Mouse (Mus musculus): Measurements from ENCODE around the gene Cd151. TPM values are rescaled to one million over a fixed set of nuclear protein-coding genes. Genes with fewer than 3 reads are reported as not detected.
A peak's percentile ranks its signal among the peaks of the same experiment; 100 is the strongest.

Gene Cd151
- polyA plus RNA-seq (2012; ENCODE audit: insufficient read depth, insufficient read length, low replicate concordance, missing spikeins) = not detected in 2 replicates

DNA sequence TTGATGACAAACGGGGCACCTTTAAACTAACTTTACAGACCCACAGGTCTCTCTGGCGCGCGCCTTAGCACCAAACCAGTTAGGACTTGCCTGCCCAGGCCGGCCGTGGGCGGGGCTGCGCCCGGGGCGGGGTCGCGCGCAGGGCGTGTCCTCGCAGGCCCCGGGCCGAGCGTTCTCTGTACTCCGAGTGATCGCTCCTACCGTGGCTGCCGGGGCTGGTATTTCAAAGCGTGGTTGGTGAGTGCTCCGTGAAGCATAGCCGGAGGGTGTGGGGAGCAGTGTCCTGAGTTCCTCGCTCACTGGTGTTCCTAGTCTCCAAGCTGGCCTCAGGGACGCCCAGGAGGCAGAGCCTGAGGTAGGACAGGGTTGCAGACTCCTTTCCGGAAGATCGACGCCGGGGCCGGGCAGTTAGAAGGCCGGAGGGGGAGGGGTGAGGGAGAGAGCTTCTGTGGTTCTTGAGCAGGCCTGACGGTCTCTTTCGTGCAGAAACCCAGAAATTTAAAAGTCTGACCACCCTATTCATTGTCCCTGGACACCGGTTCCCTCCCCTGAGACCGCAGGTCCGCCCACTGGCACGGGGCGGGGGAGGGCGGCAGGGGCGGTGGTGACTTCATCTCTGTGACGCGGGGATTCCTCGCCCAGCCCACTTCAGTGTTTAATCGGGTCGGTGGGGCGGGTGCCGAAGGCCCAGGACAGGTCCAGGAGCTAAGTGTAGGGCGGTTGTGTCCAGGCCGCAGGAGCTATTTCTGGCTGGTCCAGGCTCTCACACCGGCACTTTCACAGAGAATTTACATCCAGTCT is at the start of gene Cd151:
Gene Cd151, plus strand, starts transcription at position 163 of the 801 bp plus-strand sequence.
- H3K27ac ChIP-seq (ENCODE audit: insufficient read depth, low read depth, low read length) = no peak within 1 kb of the TSS; the same call in 1 of the 2 replicates

DNA sequence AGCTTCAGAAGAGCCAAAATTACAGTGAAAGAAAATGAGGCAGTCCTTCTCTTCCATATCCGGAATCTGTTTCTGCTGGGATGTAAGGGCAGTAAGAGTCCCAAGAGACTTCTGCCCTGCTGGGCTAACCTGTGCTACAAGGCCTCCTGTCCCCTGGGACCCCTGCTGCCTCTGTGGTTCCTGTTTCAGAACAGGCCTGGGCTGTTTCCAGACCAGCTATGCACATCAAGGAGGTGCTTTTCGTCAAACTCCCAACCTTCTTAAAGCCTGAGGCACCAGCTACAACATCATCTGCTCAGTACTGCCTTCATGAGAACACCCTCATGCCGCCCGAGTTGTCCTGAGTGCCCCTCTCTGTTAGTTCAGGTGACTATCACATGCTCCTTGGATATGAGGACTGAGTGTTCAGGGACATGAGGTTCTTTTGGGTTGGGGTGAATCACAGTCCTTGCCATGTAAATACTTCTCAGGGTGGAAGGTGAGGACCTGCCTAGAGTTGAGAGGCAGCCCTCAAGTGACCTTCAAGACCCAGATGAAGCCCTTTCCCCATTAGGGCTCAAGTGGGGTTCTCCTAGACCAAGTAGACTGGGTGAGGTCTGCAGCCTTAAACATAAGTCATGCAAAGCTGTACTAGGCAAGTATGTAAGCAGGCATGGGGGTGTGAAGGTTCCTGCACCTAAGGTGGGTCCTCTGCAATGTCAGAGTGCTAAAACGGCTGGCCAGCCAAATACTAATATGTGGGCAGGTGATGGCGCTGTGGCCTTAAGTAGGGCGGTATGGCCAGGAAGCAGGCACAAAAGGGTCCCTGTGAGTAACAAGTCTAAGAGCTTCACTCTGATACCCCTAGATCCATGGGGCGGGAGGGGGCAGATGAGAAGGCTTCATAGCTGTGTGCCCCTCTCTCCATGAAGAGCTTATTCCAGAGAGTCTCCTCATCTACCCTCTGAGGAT is 49.2 kb upstream of the Cd151 start:
- no peak overlapping the region for H3K4me3 ChIP-seq (ENCODE audit: insufficient read depth, low read depth, low read length)
- peaks cover 6% of the 10 kb centered on the region; the same call in 1 of the 2 replicates for H3K4me1 ChIP-seq (ENCODE audit: control insufficient read depth, insufficient read depth, low read length)
- no peak overlapping the region for H3K27ac ChIP-seq (ENCODE audit: insufficient read depth, low read depth, low read length)
- no peak for TF ChIP-seq POLR2A (IDR thresholded peaks at IDR 0.05; ENCODE audit: insufficient read depth, low read depth, low read length)
- no peak for TF ChIP-seq CTCF (IDR thresholded peaks at IDR 0.05; ENCODE audit: insufficient read depth, low read depth, low read length)
- WGBS = 77% methylated on average over 8 of the region's 8 CpGs

More for the DNA sequence above, at the start of gene Cd151:
- TF ChIP-seq POLR2A (IDR thresholded peaks at IDR 0.05; ENCODE audit: insufficient read depth, low read depth, low read length) (no peak), CTCF (IDR thresholded peaks at IDR 0.05; ENCODE audit: insufficient read depth, low read depth, low read length) (no peak)
- 4% methylated on average over 52 of the region's 52 CpGs for WGBS
- Histone ChIP-seq H3K4me3 (ENCODE audit: insufficient read depth, low read depth, low read length) (peak within 1 kb of the TSS; percentile 64), H3K4me1 (ENCODE audit: control insufficient read depth, insufficient read depth, low read length) (peaks cover 32% of the 10 kb centered on the region)

DNA sequence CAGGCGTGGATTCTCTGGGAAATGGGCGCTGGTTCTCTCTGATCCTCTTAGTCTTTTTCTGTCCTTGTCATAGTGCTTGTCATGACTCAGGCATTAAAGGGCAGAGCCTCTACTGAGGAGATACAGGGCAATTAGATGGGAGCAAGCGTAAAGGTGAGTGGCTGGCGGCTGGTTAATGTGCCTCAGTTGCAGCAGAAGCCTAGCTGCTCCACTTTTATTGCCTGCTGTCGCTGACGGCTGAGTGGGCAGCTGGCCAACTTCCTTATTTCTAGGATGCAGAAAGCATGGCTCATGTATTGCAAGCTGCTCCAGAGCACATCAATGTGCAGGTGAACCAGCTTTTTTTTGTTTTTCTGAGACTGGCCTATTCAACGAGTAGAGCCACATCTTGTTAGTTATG is 48.2 kb upstream of the Cd151 start:
- TF ChIP-seq CTCF (IDR thresholded peaks at IDR 0.05; ENCODE audit: insufficient read depth, low read depth, low read length) (no peak), POLR2A (IDR thresholded peaks at IDR 0.05; ENCODE audit: insufficient read depth, low read depth, low read length) (no peak)
- 60% methylated on average over 7 of the region's 7 CpGs for WGBS
- H3K27ac ChIP-seq (ENCODE audit: insufficient read depth, low read depth, low read length) = no peak overlapping the region
- H3K4me3 ChIP-seq (ENCODE audit: insufficient read depth, low read depth, low read length) = no peak overlapping the region
- peaks cover 3% of the 10 kb centered on the region; the same call in 1 of the 2 replicates for H3K4me1 ChIP-seq (ENCODE audit: control insufficient read depth, insufficient read depth, low read length)

DNA sequence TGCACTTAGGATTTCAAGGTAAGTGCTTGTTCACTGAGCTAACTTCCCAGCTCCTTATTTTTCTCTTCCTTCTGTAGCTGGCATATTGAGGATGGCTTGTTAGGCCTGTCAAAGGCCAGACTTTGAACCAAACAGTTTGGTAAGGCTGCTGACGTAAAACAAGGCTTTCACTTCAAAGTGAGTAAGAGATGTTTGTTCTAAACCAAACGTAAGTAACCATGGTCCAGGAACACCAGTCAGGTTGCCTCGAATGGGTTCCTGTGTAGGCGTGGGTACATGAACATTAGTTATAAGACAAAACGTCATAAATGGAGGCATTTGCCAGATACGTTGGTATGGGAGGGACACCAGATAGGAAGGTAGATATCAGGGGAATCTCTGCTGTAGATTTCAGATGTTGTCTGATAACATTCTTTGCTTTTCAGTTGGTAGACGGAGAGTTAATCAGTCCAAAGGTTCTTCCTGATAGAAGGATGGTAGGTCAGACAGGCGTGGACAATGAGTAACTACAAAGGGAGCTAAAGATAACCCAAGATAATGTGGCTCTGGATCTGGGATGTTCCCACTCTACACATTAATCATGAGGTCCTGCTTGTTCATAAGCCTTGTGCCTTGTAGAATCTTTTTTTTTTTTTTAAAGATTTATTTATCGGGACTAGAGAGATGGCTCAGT is 47.0 kb upstream of the Cd151 start:
- WGBS = 87% methylated on average over 9 of the region's 9 CpGs
- TF ChIP-seq POLR2A (IDR thresholded peaks at IDR 0.05; ENCODE audit: insufficient read depth, low read depth, low read length) (no peak), CTCF (IDR thresholded peaks at IDR 0.05; ENCODE audit: insufficient read depth, low read depth, low read length) (no peak)
- Histone ChIP-seq H3K27ac (ENCODE audit: insufficient read depth, low read depth, low read length) (no peak overlapping the region), H3K4me3 (ENCODE audit: insufficient read depth, low read depth, low read length) (no peak overlapping the region), H3K4me1 (ENCODE audit: control insufficient read depth, insufficient read depth, low read length) (no peaks in the 10 kb centered on the region)

DNA sequence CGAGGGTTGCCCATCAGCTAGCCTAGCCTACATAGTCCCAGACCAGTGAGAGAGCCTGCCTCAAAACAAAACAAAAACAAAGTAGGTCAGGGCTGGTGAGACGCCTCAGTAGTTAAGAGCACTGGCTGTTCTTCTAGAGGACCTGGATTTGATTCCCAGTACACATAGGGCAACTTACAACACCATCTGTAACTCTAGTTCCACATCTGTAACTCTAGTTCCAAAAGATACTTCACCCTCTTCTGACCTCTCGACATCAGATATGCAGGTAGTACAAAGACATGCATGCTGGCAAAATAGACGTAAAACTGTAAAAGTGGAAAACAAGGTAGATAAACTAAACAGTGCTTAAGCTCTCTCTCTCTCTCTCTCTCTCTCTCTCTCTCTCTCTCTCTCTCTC is 43.4 kb upstream of the Cd151 start:
- WGBS = 77% methylated on average over 4 of the region's 4 CpGs
- peaks cover 11% of the 10 kb centered on the region for H3K4me1 ChIP-seq (ENCODE audit: control insufficient read depth, insufficient read depth, low read length)
- H3K4me3 ChIP-seq (ENCODE audit: insufficient read depth, low read depth, low read length) = no peak overlapping the region
- no peak overlapping the region for H3K27ac ChIP-seq (ENCODE audit: insufficient read depth, low read depth, low read length)
- no peak for TF ChIP-seq CTCF (IDR thresholded peaks at IDR 0.05; ENCODE audit: insufficient read depth, low read depth, low read length)
- no peak for TF ChIP-seq POLR2A (IDR thresholded peaks at IDR 0.05; ENCODE audit: insufficient read depth, low read depth, low read length)

DNA sequence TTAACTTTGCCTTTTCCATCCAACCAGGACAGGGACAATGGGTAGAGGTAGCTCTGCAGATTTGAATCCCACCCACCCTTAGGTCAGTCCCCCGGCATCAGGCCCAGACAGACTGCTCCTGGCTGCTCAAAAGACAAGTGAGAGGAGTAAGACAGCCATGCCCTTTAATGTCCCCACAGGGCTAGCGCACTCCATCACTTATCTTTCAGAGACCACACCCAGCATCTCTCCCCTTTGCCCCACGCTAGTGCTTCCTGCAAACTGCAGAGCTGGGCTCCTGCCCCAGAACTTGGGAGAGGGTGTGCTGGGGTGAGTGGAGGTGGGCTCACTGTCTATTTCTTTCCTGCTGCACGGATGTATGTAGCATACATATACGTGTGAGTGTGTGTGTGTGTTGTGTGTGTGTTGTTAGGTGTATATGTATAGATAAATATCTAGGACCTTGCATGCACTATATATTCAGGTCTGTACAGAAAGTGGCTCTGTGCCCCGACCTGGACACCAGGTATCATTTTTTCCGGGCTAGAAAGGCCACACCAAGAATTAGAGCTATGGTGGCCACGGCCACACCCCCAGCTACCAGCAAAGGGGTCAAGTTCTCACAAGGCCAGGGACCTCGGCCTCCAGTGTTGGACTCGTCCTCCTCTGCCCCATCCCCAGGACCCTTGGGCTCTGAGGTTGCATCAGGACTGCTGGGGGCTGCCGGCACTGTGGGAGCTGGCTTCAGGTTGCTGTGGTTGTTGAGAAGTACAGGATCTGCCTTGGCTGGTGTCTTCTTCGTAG is 40.1 kb upstream of the Cd151 start:
- no peak overlapping the region for H3K27ac ChIP-seq (ENCODE audit: insufficient read depth, low read depth, low read length)
- no peak overlapping the region for H3K4me3 ChIP-seq (ENCODE audit: insufficient read depth, low read depth, low read length)
- peaks cover 18% of the 10 kb centered on the region for H3K4me1 ChIP-seq (ENCODE audit: control insufficient read depth, insufficient read depth, low read length)
- 91% methylated on average over 12 of the region's 12 CpGs for WGBS
- TF ChIP-seq CTCF (IDR thresholded peaks at IDR 0.05; ENCODE audit: insufficient read depth, low read depth, low read length) (no peak), POLR2A (IDR thresholded peaks at IDR 0.05; ENCODE audit: insufficient read depth, low read depth, low read length) (no peak)

DNA sequence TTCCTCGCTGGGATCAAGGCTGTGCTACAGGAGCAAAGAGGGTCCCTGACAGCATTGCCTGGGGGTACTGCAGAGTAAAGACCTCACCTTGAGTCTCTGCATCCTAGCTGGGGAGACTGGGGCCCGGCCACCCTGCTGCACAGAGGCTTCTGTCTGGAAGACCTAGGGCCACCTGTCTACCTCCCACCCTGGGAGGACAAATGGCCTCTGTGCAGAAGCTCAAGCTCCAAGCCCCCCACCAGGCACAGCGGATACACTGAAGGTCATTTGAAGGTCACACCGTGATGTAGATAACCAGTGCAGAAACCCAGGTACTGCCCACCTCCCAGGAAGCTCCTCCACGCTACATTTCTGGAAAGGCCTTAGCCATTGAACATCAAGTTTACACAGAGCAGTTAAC is 38.5 kb upstream of the Cd151 start:
- Histone ChIP-seq H3K4me1 (ENCODE audit: control insufficient read depth, insufficient read depth, low read length) (peaks cover 32% of the 10 kb centered on the region), H3K27ac (ENCODE audit: insufficient read depth, low read depth, low read length) (peak overlapping the region; percentile 61), H3K4me3 (ENCODE audit: insufficient read depth, low read depth, low read length) (peak overlapping the region; percentile 67)
- TF ChIP-seq POLR2A (IDR thresholded peaks at IDR 0.05; ENCODE audit: insufficient read depth, low read depth, low read length) (no peak), CTCF (IDR thresholded peaks at IDR 0.05; ENCODE audit: insufficient read depth, low read depth, low read length) (no peak)
- WGBS = 42% methylated on average over 5 of the region's 5 CpGs

DNA sequence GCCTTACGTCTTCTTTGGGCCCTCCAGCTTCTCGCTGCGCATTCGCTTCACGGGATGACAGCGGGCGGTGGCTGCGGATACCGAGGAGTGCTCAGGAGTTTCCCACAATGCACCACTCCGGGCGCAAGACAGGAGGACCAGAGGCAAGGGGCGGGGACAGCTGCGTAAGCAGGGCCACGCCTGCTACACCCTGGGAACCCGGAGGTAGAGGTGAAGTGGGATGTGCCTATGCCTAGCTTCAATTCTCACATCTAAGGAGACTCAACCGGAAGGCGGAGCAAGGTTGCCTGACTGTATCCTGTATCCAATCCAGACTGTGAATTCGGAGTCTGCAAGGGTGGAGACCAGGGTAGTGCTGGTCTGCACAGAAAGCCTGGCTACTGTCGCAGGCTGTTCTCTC is 37.9 kb upstream of the Cd151 start, which contains the start of gene Cend1:
Gene Cend1, minus strand, starts transcription at position 182 of the 400 bp plus-strand sequence.
- Histone ChIP-seq H3K27ac (ENCODE audit: insufficient read depth, low read depth, low read length) (peak within 1 kb of the TSS; percentile 61), H3K4me1 (ENCODE audit: control insufficient read depth, insufficient read depth, low read length) (peaks cover 37% of the 10 kb centered on the region)

More for the DNA sequence above, 37.9 kb upstream of the Cd151 start, which contains the start of gene Cend1:
- peak within 1 kb of the TSS; percentile 67 for H3K4me3 ChIP-seq (ENCODE audit: insufficient read depth, low read depth, low read length)
- WGBS = 2% methylated on average over 19 of the region's 19 CpGs
- TF ChIP-seq CTCF (IDR thresholded peaks at IDR 0.05; ENCODE audit: insufficient read depth, low read depth, low read length) = no peak
- TF ChIP-seq POLR2A (IDR thresholded peaks at IDR 0.05; ENCODE audit: insufficient read depth, low read depth, low read length) = peak; percentile 65

All from olfactory bulb, adult 2 months (tissue).